Mouse (Mus musculus) embryonic facial prominence, embryonic 11.5 days (tissue): Measurements from ENCODE around the gene Marf1. TPM values are rescaled to one million over a fixed set of nuclear protein-coding genes. Genes with fewer than 3 reads are reported as not detected.
A peak's percentile ranks its signal among the peaks of the same experiment; 100 is the strongest.

ENCODE experiments used
- microRNA counts: library from miRNA; unstranded; fragments of <30 nt; microRNA quantifications from one replicate; lab custom pipeline; 2016
- microRNA-seq: library from miRNA; unstranded; fragments of <30 nt; microRNA quantifications from one replicate; pipeline ENCODE4, GENCODE M21; 2016; ENCODE audit warnings: borderline number of aligned reads
- polyA plus RNA-seq: library from polyadenylated mRNA; unstranded; fragments of >200 nt; fragmentation: Nextera tagmentation; extraction: Ambion mirVana; gene quantifications from 2 replicates; pipeline ENCODE4 v1.2.1, GENCODE M21; 2014

The Marf1 gene
- polyA plus RNA-seq, 1 experiment from 2014 or later, result 19.1 TPM

MicroRNA genes within 50 kb of the gene (microRNA counts, 519-probe panel; counts per million panel counts)
- microRNA mmu-miR-484 (lab: Ali Mortazavi, UCI), result 3,553 counts per million, percentile 52 among the panel's probes with 10 or more counts

Small RNAs within 50 kb of the gene (microRNA-seq; reads per million reads assigned to microRNA genes)
- gene Gm27671 (not detected), gene Mir484 (2,218 reads per million, percentile 79 among the genes with 10 or more reads in this experiment)

Other genes starting within 250 kb of the Marf1 start
- 12.6 and 14.2 TPM in 2 replicates for gene 2900011O08Rik, start 176.7 kb downstream of the Marf1 start, polyA plus RNA-seq
- gene Ifitm7, start 176.5 kb downstream of the Marf1 start, polyA plus RNA-seq, result 0.11 and 0.42 TPM in 2 replicates
- gene Nde1, start 76 bp downstream of the Marf1 start, polyA plus RNA-seq, result 161 and 168 TPM in 2 replicates
- 0.08 and 0.38 TPM in 2 replicates for gene Myh11, start 128.0 kb upstream of the Marf1 start, polyA plus RNA-seq
- gene Fopnl, start 154.1 kb upstream of the Marf1 start, polyA plus RNA-seq, result 179 and 200 TPM in 2 replicates
- 5.5 and 6.2 TPM in 2 replicates for gene Abcc1, start 198.2 kb upstream of the Marf1 start, polyA plus RNA-seq